Mouse (Mus musculus) granulocyte monocyte progenitor cell, adult 5-6 weeks (primary cell): Measurements from ENCODE around the gene Ndufa12. TPM values are rescaled to one million over a fixed set of nuclear protein-coding genes. Genes with fewer than 3 reads are reported as not detected.

Experiments used
- total RNA-seq, 2 experiments: library from RNA; stranded (forward) in 1 of 2; stranded (reverse) in 1 of 2; fragments of 200-712, 200-1000 nt in 1 of 2; fragments of >200 nt in 1 of 2; fragmentation: Nextera tagmentation in 1 of 2; gene quantifications; 2 replicates each; pipeline ENCODE4 v1.2.3; 2014 to 2017

Gene Ndufa12
- total RNA-seq, 2 experiments from 2014 or later, result 202 to 390 TPM

Other genes starting within 250 kb of the Ndufa12 start
- 10.4 TPM in 2 replicates for gene Vezt, start 162.9 kb upstream of the Ndufa12 start, total RNA-seq (2014; fragmentation: Nextera tagmentation)
- gene Vezt, start 162.9 kb upstream of the Ndufa12 start, total RNA-seq (2017), result 6.5 and 8.4 TPM in 2 replicates
- gene Fgd6, start 162.7 kb upstream of the Ndufa12 start, total RNA-seq (2014; fragmentation: Nextera tagmentation), result 0.77 and 1.8 TPM in 2 replicates
- gene Fgd6, start 162.7 kb upstream of the Ndufa12 start, total RNA-seq (2017), result 0.05 and 0.22 TPM in 2 replicates
- 5.5 and 10.2 TPM in 2 replicates for gene Nr2c1, start 50.7 kb upstream of the Ndufa12 start, total RNA-seq (2014; fragmentation: Nextera tagmentation)
- gene Nr2c1, start 50.7 kb upstream of the Ndufa12 start, total RNA-seq (2017), result 5.2 and 8.0 TPM in 2 replicates
- not detected in 2 replicates for gene Gm4792, start 100.0 kb downstream of the Ndufa12 start, total RNA-seq (2014; fragmentation: Nextera tagmentation)
- gene Gm4792, start 100.0 kb downstream of the Ndufa12 start, total RNA-seq (2017), result not detected in 2 replicates
- gene Tmcc3, start 113.2 kb downstream of the Ndufa12 start, total RNA-seq (2014; fragmentation: Nextera tagmentation), result 0.58 and 1.2 TPM in 2 replicates
- gene Tmcc3, start 113.2 kb downstream of the Ndufa12 start, total RNA-seq (2017), result 0.65 and 3.1 TPM in 2 replicates